Comparison of ENCODE assay signal across 12 mouse cellular contexts in the genomic region with DNA sequence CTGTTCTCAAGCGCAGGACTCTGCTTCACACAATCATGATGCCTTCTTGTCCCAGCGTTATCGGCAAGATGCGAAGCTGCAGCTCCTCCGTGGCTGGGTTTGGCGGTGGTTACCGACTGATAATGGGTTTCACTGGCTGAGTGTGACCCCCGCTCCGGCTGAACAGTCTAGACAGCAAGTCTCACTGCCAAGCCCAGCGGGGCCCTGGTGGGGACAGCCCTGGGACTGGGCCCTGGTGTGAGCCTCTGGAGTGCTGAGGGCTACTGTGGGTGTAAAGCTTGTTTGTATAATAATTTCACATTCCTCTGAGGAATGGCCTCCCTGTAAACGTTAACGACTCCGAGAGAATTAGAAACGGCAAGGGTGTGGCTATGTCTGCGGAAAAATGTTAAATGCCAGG. TPM values are rescaled to one million over a fixed set of nuclear protein-coding genes. Genes with fewer than 3 reads are reported as not detected.
A peak's percentile ranks its signal among the peaks of the same experiment; 100 is the strongest.
DNase-seq lines count a peak whose midpoint lies in the region; ATAC-seq lines count a peak whose summit lies in the region.
"Had no signal": no experiment of that assay in that cellular context is flagged by ENCODE, and none has a peak within 500 bp of the region (broad histone marks: within the 10 kb centered on the region; RNA-seq: fewer than 3 reads in every experiment).

No protein-coding gene starts in this region.

- peak; percentile 76 for ATAC-seq in heart, embryonic 11.5 days (replicated peaks; ENCODE audit: insufficient number of reproducible peaks, low FRiP score, low TSS enrichment)
- ATAC-seq in midbrain, embryonic 14.5 days (ENCODE audit: low FRiP score, low TSS enrichment): no peak
- ATAC-seq: forebrain, embryonic 15.5 days; Patski had no signal

- WGBS in heart, embryonic 11.5 days (ENCODE audit: insufficient replicate concordance): 31% methylated on average over 15 of the region's 15 CpGs
- WGBS in limb, embryonic 10.5 days: 72% methylated on average over 15 of the region's 15 CpGs
- 76% methylated on average over 15 of the region's 15 CpGs for WGBS in midbrain, embryonic 14.5 days

- no peak for DNase-seq in heart, postnatal 25 days (ENCODE audit: low spot score)
- DNase-seq in thymus, postnatal 4 days: peak; percentile 43
- no peak for DNase-seq in thymus, adult 18-20 months
- peak; percentile 38 for DNase-seq in limb, embryonic 10.5 days (ENCODE audit: low spot score)
- DNase-seq in right cerebral cortex, adult 2 months (ENCODE audit: low spot score in 2 of 2): no peak
- no peak for DNase-seq in midbrain, embryonic 14.5 days
- no peak for DNase-seq in thymus, postnatal 25 days

- intact Hi-C loops in heart, postnatal 25 days (cut with DNase I): no loop called here

- H3K36me3 ChIP-seq in heart, embryonic 11.5 days (ENCODE audit: control insufficient read depth, insufficient read depth, low read length): no peaks in the 10 kb centered on the region
- H3K36me3 ChIP-seq in limb, embryonic 10.5 days: no peaks in the 10 kb centered on the region
- no peaks in the 10 kb centered on the region for H3K36me3 ChIP-seq in midbrain, embryonic 14.5 days (ENCODE audit: control insufficient read depth, insufficient read depth, low read length)
- H3K36me3 ChIP-seq: forebrain, embryonic 15.5 days had no signal

- no peak overlapping the region for H3K9ac ChIP-seq in heart, embryonic 11.5 days (ENCODE audit: low read depth, low read length)
- H3K9ac ChIP-seq in midbrain, embryonic 14.5 days (replicated peaks; ENCODE audit: low read length): no peak overlapping the region
- H3K9ac ChIP-seq: forebrain, embryonic 15.5 days had no signal

- no peaks in the 10 kb centered on the region for H3K27me3 ChIP-seq in heart, embryonic 11.5 days (ENCODE audit: control insufficient read depth, insufficient read depth, low read length)
- no peaks in the 10 kb centered on the region for H3K27me3 ChIP-seq in limb, embryonic 10.5 days (ENCODE audit: low read depth, poor library complexity, severe bottlenecking)
- H3K27me3 ChIP-seq in midbrain, embryonic 14.5 days (ENCODE audit: control insufficient read depth, insufficient read depth, low read length): no peaks in the 10 kb centered on the region
- H3K27me3 ChIP-seq: forebrain, embryonic 15.5 days; Patski had no signal

- H3K4me3 ChIP-seq in heart, embryonic 11.5 days (ENCODE audit: low read depth, low read length): no peak overlapping the region
- H3K4me3 ChIP-seq in limb, embryonic 10.5 days: no peak overlapping the region
- H3K4me3 ChIP-seq in midbrain, embryonic 14.5 days (replicated peaks; ENCODE audit: low read depth, low read length): no peak overlapping the region
- H3K4me3 ChIP-seq: forebrain, embryonic 15.5 days had no signal

- peak overlapping the region; percentile 70 for H3K27ac ChIP-seq in heart, embryonic 11.5 days (ENCODE audit: low read depth, low read length)
- H3K27ac ChIP-seq in limb, embryonic 10.5 days: no peak overlapping the region
- H3K27ac ChIP-seq in midbrain, embryonic 14.5 days (replicated peaks; ENCODE audit: low read depth, low read length): no peak overlapping the region
- H3K27ac ChIP-seq: forebrain, embryonic 15.5 days had no signal

- peak overlapping the region; percentile 52 for H3K4me2 ChIP-seq in heart, embryonic 11.5 days
- no peak overlapping the region for H3K4me2 ChIP-seq in midbrain, embryonic 14.5 days (ENCODE audit: low read length)
- H3K4me2 ChIP-seq: forebrain, embryonic 15.5 days had no signal

- H3K9me3 ChIP-seq in heart, embryonic 11.5 days (replicated peaks; ENCODE audit: control insufficient read depth, low read length): no peaks in the 10 kb centered on the region
- H3K9me3 ChIP-seq in limb, embryonic 10.5 days (replicated peaks): no peaks in the 10 kb centered on the region
- no peaks in the 10 kb centered on the region for H3K9me3 ChIP-seq in midbrain, embryonic 14.5 days (ENCODE audit: control insufficient read depth, low read length)
- H3K9me3 ChIP-seq: forebrain, embryonic 15.5 days had no signal

- peaks cover 18% of the 10 kb centered on the region for H3K4me1 ChIP-seq in heart, embryonic 11.5 days (ENCODE audit: control insufficient read depth, insufficient read depth, low read length)
- H3K4me1 ChIP-seq in limb, embryonic 10.5 days: peaks cover 8% of the 10 kb centered on the region; the same call in 1 of the 2 replicates
- H3K4me1 ChIP-seq in midbrain, embryonic 14.5 days (ENCODE audit: control insufficient read depth, insufficient read depth, low read length): no peaks in the 10 kb centered on the region
- H3K4me1 ChIP-seq: forebrain, embryonic 15.5 days had no signal

RNA-seq across cellular contexts. Expression of a gene that starts 19.1 kb away (rescaled TPM):
- polyA plus RNA-seq in heart, embryonic 11.5 days (2014; fragmentation: Nextera tagmentation; extraction: Ambion mirVana): 42.2 and 43.8 TPM in 2 replicates
- total RNA-seq in heart, postnatal 25 days (2021): 10 to 100 TPM; 30.7 to 32.2 TPM
- 26.9 and 30.5 TPM in 2 replicates for polyA plus RNA-seq in limb, embryonic 10.5 days (2016; fragmentation: Nextera tagmentation; extraction: Ambion mirVana)
- polyA plus RNA-seq in midbrain, embryonic 14.5 days (2014; fragmentation: Nextera tagmentation; extraction: Ambion mirVana): 32.4 and 43.7 TPM in 2 replicates

RNA-seq across cellular contexts. Expression of a gene that starts 49.1 kb away (rescaled TPM):
- not detected in 2 replicates for polyA plus RNA-seq in heart, embryonic 11.5 days (2014; fragmentation: Nextera tagmentation; extraction: Ambion mirVana)
- total RNA-seq in heart, postnatal 25 days (2021): not detected
- polyA plus RNA-seq in limb, embryonic 10.5 days (2016; fragmentation: Nextera tagmentation; extraction: Ambion mirVana): not detected in 2 replicates
- not detected in 2 replicates for polyA plus RNA-seq in midbrain, embryonic 14.5 days (2014; fragmentation: Nextera tagmentation; extraction: Ambion mirVana)
- total RNA-seq: left cerebral cortex, postnatal 36 days had no signal
- polyA plus RNA-seq: forebrain, embryonic 15.5 days; neural tube, embryonic 11.5 days; Patski had no signal

RNA-seq across cellular contexts. Expression of a gene that starts 51.9 kb away (rescaled TPM):
- 0.29 TPM in 1 of 2 replicates, not detected in the other for polyA plus RNA-seq in heart, embryonic 11.5 days (2014; fragmentation: Nextera tagmentation; extraction: Ambion mirVana)
- total RNA-seq in heart, postnatal 25 days (2021): not detected
- 0.25 TPM in 1 of 2 replicates, not detected in the other for polyA plus RNA-seq in limb, embryonic 10.5 days (2016; fragmentation: Nextera tagmentation; extraction: Ambion mirVana)
- polyA plus RNA-seq in midbrain, embryonic 14.5 days (2014; fragmentation: Nextera tagmentation; extraction: Ambion mirVana): 0.38 TPM in 1 of 2 replicates, not detected in the other
- total RNA-seq: left cerebral cortex, postnatal 36 days had no signal
- polyA plus RNA-seq: forebrain, embryonic 15.5 days had no signal

Comparison
In these comparisons a context has a peak if more than half of its experiments do, and no peak if none do; other contexts are left out.
1. DNase-seq: peak in thymus, postnatal 4 days (single experiment) and limb, embryonic 10.5 days (single experiment); none in heart, postnatal 25 days (single experiment), thymus, adult 18-20 months (0 of 2), right cerebral cortex, adult 2 months (0 of 2), midbrain, embryonic 14.5 days (single experiment) and thymus, postnatal 25 days (single experiment).